Mouse (Mus musculus) cerebellum, adult 2 months (tissue): ENCODE results near the gene Gm47841. TPM values are rescaled to one million over a fixed set of nuclear protein-coding genes. Genes with fewer than 3 reads are reported as not detected.
A peak's percentile ranks its signal among the peaks of the same experiment; 100 is the strongest.

ENCODE experiments used
- DNase-seq, 2 experiments: peaks; one replicate each; pipeline ENCODE4 v3.0.0; 2021
- H3K27ac ChIP-seq: fragments of 200-500 bp; 2 replicates; pipeline ENCODE4 v1.5.1; 2012; ENCODE audit warnings: low read length, control low read depth, inconsistent platforms; ENCODE audit not compliant: insufficient read depth
- H3K27me3 ChIP-seq: fragments of 200-500 bp; 2 replicates; pipeline ENCODE4 v1.6.1; 2012; ENCODE audit warnings: inconsistent platforms, mild to moderate bottlenecking, low read length, moderate library complexity; ENCODE audit not compliant: control insufficient read depth, insufficient read depth
- H3K4me1 ChIP-seq: fragments of 200-500 bp; 2 replicates; pipeline ENCODE4 v1.6.1; 2011; ENCODE audit warnings: low read length; ENCODE audit not compliant: control insufficient read depth, insufficient read depth
- H3K4me3 ChIP-seq: fragments of 200-500 bp; replicated peaks from 2 replicates; pipeline ENCODE3; 2011; ENCODE audit warnings: mild to moderate bottlenecking, low read depth, low read length, control low read depth; ENCODE audit not compliant: insufficient read depth
- CTCF ChIP-seq: fragments of 200-500 bp; IDR thresholded peaks from 2 replicates; pipeline ENCODE4 v1.5.1; 2011; ENCODE audit warnings: low read depth, mild to moderate bottlenecking, control low read depth, low read length, moderate library complexity, borderline replicate concordance; ENCODE audit not compliant: insufficient read depth
- POLR2A ChIP-seq: fragments of 200-500 bp; IDR thresholded peaks from 2 replicates; pipeline ENCODE4 v1.6.1; 2011; ENCODE audit warnings: low read length, control low read depth, borderline replicate concordance; ENCODE audit not compliant: insufficient read depth
- WGBS: fragments of 180-500 bp; shearing (Covaris S2); methylation state at CpG from one replicate; pipeline ENCODE4 v1.1.7; 2018; 5-methylcytosine and 5-hydroxymethylcytosine counted together
- polyA plus RNA-seq: library from polyadenylated mRNA; depleted of rRNA; stranded (reverse); fragments of >200 nt; gene quantifications from 2 replicates; pipeline ENCODE4 v1.2.3, GENCODE M21; 2012

Gm47841 gene
- polyA plus RNA-seq, 1 experiment, result not detected

DNA sequence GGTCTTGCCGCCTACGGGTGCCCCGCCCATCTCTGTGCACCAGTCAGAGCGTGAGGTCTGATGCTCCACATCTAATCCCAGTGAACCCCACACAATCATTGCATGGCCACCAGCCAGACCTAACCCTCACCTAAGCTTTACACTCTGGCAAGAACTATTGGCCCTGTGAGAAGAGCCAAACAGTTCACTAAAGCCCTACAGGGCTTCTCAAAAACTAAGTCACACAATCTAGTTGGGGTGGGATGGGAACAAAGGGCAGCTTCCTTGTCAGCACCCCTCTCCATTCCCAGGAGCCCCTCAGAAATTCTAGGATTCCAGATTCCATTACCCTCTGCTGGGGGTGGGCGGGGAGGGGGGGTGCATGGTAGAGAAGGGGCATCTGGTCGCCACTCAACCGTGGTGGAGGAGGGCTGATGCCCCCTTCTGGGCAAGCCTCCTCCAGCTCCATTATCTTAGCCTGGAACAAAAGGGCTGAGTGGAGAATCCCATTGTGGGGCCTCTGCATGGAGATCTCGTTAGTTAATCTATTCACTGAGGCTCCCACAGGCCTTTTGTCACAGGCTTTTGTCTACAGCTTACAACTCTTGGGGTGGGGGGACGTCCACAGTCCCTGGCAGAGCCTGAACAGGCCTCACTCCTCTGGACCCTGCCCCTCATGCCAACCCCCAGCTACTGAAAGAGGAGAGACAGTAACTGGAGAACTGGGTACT is 12.5 kb upstream of the Gm47841 start:
- Histone ChIP-seq H3K4me3 (no peak overlapping the region), H3K27ac (no peak overlapping the region), H3K4me1 (peaks cover under 1% of the 10 kb centered on the region; the same call in 1 of the 2 replicates), H3K27me3 (no peaks in the 10 kb centered on the region)
- TF ChIP-seq CTCF (no peak), POLR2A (no peak)
- WGBS, result 52% methylated on average over 9 of the region's 9 CpGs
- no peak for DNase-seq

DNA sequence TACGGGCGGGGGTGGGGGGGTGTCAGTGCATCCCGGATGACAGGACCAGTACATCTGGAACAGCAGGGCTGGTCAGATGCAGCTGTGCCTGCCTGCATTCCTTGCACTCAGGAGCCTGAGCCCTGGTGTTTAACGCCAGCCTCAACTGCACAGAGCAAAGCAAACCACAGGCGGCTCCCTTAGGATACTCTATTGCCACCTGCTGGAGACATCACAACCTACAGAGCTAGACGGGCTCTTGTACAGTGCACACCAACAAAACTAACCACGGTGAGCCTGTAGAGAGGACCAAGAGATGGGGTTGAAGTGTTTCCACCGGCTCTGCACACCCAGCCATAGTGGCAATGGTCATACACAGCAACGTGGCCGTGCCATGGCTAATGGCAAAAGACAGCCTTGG is 9.0 kb upstream of the Gm47841 start:
- TF ChIP-seq POLR2A, result no peak
- TF ChIP-seq CTCF, result peak; percentile 35; the same call in 1 of the 2 replicates
- no peak for DNase-seq
- WGBS, result 46% methylated on average over 10 of the region's 10 CpGs
- no peak overlapping the region for H3K4me3 ChIP-seq
- peaks cover 5% of the 10 kb centered on the region; the same call in 1 of the 2 replicates for H3K27me3 ChIP-seq
- H3K4me1 ChIP-seq, result no peaks in the 10 kb centered on the region
- no peak overlapping the region for H3K27ac ChIP-seq

DNA sequence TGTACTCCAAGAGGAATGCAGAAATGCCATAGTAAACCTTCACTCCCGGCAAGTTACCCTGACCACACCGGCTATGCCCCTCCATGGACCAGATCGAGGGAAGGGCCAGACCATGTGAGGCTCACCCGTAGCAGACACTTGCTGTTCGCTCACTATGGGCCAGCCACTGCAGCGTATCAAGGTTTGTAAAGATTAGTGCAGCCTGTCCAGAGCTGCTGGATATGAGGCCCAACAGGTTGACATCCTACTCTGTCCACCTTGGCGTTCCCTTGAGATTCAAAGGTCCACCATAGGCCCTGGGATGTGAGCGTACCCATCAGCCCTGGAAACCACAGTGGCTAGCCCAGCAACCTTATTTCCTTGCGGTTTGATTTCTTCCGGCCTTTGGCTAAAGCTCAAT is 7.3 kb upstream of the Gm47841 start:
- WGBS, result 78% methylated on average over 10 of the region's 10 CpGs
- H3K4me3 ChIP-seq, result no peak overlapping the region
- DNase-seq, result no peak
- H3K4me1 ChIP-seq, result no peaks in the 10 kb centered on the region
- H3K27ac ChIP-seq, result no peak overlapping the region
- H3K27me3 ChIP-seq, result peaks cover 5% of the 10 kb centered on the region; the same call in 1 of the 2 replicates
- TF ChIP-seq POLR2A (no peak), CTCF (no peak)

DNA sequence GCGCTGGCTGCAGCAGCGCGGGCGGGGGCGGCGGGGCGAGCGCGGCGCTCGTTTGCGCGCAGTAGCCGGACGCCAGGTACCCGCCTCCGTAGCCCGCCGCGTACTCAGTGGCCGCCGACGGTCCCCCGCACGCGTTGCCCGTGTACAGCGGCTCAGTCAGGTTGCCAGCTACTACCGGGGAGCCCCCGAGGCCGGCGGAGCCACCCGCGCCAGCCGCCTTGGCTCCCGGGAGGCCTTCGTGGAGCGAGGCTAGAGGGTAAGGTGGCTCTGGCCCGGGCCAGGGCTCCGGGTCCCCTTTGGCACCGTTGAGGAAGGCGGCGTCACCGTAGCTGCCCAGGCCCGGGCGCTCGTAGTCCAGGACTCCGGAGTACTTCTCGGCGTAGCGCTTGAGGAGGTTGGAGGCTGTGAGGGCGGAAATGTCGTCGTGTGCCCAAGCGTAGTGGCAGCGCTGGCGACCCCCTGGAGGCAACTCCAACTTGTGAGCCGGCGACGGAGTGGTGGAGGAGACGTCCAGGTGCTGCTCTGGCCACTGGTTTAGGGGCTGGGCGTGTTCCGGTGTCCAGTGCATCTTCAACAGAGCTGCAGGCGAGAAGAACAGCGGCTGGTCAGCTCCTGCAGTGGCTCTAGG is 6.7 kb upstream of the Gm47841 start:
- no peak for DNase-seq
- Histone ChIP-seq H3K27ac (no peak overlapping the region), H3K27me3 (peaks cover 5% of the 10 kb centered on the region; the same call in 1 of the 2 replicates), H3K4me3 (no peak overlapping the region), H3K4me1 (no peaks in the 10 kb centered on the region)
- no peak for TF ChIP-seq CTCF
- no peak for TF ChIP-seq POLR2A
- 12% methylated on average over 64 of the region's 65 CpGs for WGBS

DNA sequence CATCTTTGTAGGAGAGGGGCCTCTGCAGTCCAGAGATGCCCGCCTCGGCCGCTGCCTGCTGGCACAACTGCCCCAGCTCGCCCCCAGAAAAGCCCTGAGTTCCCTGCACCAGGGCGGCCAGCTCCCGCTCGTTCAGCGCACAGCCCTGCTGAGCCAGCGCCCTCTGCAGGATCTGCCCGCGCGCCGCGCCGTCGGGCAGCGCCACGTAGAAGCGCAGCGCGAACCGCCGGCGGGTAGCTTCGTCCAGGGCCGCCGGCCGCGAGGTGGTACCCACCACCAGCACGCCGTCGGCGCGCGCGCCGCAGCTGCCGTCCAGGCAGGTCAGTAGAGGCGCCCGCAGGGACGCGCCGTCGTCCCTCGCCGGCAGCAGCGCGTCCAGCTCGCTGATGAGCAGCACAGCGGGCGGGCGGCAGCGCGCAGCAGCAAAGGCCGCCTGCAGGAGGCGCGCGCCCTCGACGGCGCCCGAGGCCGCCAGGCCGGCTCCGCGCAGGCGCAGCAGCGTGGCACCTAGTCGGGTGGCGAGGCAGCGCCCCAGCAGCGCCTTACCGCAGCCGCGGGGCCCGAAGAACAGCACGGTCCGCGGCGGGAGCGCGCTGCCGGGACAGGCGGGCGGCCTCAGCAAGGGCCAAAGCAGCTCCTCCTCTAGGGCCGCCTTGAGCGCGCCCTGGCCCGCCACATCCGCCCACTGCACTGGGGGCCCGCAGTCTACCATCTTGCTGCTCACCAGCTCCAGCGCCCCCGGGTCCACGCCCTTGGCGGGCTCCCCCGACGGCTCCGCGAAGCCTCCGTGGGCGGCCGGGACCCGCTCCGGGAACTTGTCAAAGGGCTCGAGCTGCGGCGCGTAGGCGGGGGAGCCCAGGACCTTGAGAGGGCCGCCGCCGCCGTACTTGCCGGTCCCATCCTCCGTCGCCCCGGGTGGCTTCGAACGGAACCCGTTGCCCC is 5.6 kb upstream of the Gm47841 start:
- Histone ChIP-seq H3K4me1 (no peaks in the 10 kb centered on the region), H3K4me3 (no peak overlapping the region), H3K27ac (no peak overlapping the region), H3K27me3 (peaks cover 5% of the 10 kb centered on the region; the same call in 1 of the 2 replicates)
- WGBS, result 15% methylated on average over 120 of the region's 120 CpGs
- TF ChIP-seq CTCF, result no peak
- no peak for TF ChIP-seq POLR2A
- no peak for DNase-seq

DNA sequence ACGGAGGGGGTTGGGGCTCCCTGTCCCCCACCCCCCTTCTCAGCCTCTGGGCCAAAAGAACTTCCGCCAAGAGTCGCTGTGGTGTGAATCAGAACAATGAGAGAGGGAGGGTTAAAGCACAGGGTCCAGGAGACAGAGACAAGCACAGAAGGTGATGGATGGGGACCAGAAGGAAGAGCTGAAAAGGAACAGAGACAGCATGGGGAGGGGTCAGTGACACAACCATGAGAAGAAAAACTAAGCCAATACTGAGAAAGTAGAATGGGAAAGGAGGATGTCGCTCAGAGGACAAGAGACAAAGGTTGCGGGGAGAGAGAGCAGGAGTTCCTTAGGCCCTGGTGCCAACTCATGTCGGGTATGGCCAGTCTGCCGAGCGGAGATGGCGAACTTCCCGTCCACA is 4.7 kb upstream of the Gm47841 start:
- no peak for TF ChIP-seq CTCF
- TF ChIP-seq POLR2A, result no peak
- no peak for DNase-seq
- 33% methylated on average over 10 of the region's 10 CpGs for WGBS
- H3K27ac ChIP-seq, result no peak overlapping the region
- peaks cover 7% of the 10 kb centered on the region; the same call in 1 of the 2 replicates for H3K27me3 ChIP-seq
- no peak overlapping the region for H3K4me3 ChIP-seq
- H3K4me1 ChIP-seq, result no peaks in the 10 kb centered on the region

DNA sequence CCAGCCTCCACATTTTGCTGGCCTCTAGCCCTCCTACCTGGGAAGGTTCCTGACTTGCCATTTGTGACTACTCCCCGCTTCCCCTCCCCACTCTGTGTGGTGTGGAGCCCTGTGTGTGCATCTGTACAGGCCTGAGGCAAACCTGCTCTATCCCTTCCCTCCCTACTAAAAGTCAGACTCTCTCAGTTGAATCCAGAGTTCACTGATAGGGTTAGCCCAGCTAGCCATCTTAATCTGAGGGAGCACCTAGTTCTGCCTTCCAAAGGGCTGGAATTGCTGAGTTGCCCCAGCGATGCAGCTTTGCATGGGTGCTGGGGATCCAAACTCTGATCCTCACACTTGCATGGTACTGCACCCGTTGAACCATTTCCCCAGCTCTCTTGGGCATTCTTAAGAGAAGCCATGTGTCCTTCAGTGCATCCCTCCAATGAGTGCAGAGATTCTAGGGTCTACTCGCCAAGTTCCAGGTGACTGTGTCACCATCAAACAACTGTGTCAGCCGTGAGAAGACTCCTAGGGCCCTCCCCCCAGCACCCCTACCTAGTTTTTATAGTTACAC is 1.2 kb upstream of the Gm47841 start:
- H3K27ac ChIP-seq, result no peak overlapping the region
- H3K4me1 ChIP-seq, result 0 out of 2 replicates have a peak, but pooled peaks cover 5% of the 10 kb centered on the region
- peaks cover 4% of the 10 kb centered on the region; the same call in 1 of the 2 replicates for H3K27me3 ChIP-seq
- TF ChIP-seq CTCF (no peak), POLR2A (no peak)
- WGBS, result 70% methylated on average over 5 of the region's 5 CpGs
- H3K4me3 ChIP-seq, result no peak overlapping the region
- no peak for DNase-seq
